Mouse (Mus musculus) kidney, postnatal 36 days (tissue): ENCODE measurements at regions not wholly inside any gene's neighbourhood (a gene's known extent, or its start where the extent isn't known, plus 50 kb on each side); places are given as distances from the start of the nearest gene placed in this dataset.

Experiments used
- DNase-seq, 2 experiments: peaks; one replicate each; pipeline ENCODE4 v3.0.0; 2021 to 2022; ENCODE audit warnings: mixed read lengths in 2 of 2

- no peak for DNase-seq
Measured at GRCm38 (mm10) chr1:73425049-73425448, 409.3 kb upstream of the Tnp1 start.

- DNase-seq, result peak in 1 of 2 experiments; percentile 4
Measured at GRCm38 (mm10) chr1:73418196-73418595, 402.5 kb upstream of the Tnp1 start.

GRCm38 (mm10) chr1:73411452-73411851, 395.7 kb upstream of the Tnp1 start:
- DNase-seq, result no peak

GRCm38 (mm10) chr1:73399178-73399577, 383.5 kb upstream of the Tnp1 start:
- no peak for DNase-seq

- DNase-seq, result no peak
Measured at GRCm38 (mm10) chr1:73395034-73395433, 379.3 kb upstream of the Tnp1 start.

- peak; percentile 7 to 33 for DNase-seq
Measured at GRCm38 (mm10) chr1:73394466-73394865, 378.8 kb upstream of the Tnp1 start.

- DNase-seq, result no peak
Measured at GRCm38 (mm10) chr1:73392077-73392476, 376.4 kb upstream of the Tnp1 start.

GRCm38 (mm10) chr1:73389976-73390375, 374.3 kb upstream of the Tnp1 start:
- DNase-seq, result no peak

- peak in 1 of 2 experiments; percentile 12 for DNase-seq
Measured at GRCm38 (mm10) chr1:73389174-73389573, 373.5 kb upstream of the Tnp1 start.

- peak in 1 of 2 experiments; percentile 7 for DNase-seq
Measured at GRCm38 (mm10) chr1:73381578-73381977, 365.9 kb upstream of the Tnp1 start.

GRCm38 (mm10) chr1:73374531-73375375, 359.0 kb upstream of the Tnp1 start:
- DNase-seq, result peak; percentile 37 to 69

GRCm38 (mm10) chr1:73368222-73368621, 352.5 kb upstream of the Tnp1 start:
- DNase-seq, result peak; percentile 32 to 35

GRCm38 (mm10) chr1:73365842-73366241, 350.1 kb upstream of the Tnp1 start:
- DNase-seq, result no peak

GRCm38 (mm10) chr1:73364300-73364683, 348.6 kb upstream of the Tnp1 start:
- DNase-seq, result no peak

- peak; percentile 26 to 27 for DNase-seq
Measured at GRCm38 (mm10) chr1:73363549-73364299, 348.0 kb upstream of the Tnp1 start.

GRCm38 (mm10) chr1:73362122-73362521, 346.4 kb upstream of the Tnp1 start:
- peak; percentile 79 to 81 for DNase-seq

- no peak for DNase-seq
Measured at GRCm38 (mm10) chr1:73361300-73361699, 345.6 kb upstream of the Tnp1 start.

- DNase-seq, result no peak
Measured at GRCm38 (mm10) chr1:73354447-73354846, 338.7 kb upstream of the Tnp1 start.

GRCm38 (mm10) chr1:73348476-73348875, 332.8 kb upstream of the Tnp1 start:
- DNase-seq, result no peak

- DNase-seq, result no peak
Measured at GRCm38 (mm10) chr1:73344587-73344986, 328.9 kb upstream of the Tnp1 start.

GRCm38 (mm10) chr1:73341911-73342310, 326.2 kb upstream of the Tnp1 start:
- peak; percentile 13 to 44 for DNase-seq

- no peak for DNase-seq
Measured at GRCm38 (mm10) chr1:73337401-73337800, 321.7 kb upstream of the Tnp1 start.

GRCm38 (mm10) chr1:73309556-73309955, 293.8 kb upstream of the Tnp1 start:
- DNase-seq, result no peak

GRCm38 (mm10) chr1:73308420-73308819, 292.7 kb upstream of the Tnp1 start:
- DNase-seq, result no peak
